Mouse (Mus musculus) ES-E14 (cell line): Measurements from ENCODE around the gene Thap12.

Source experiments
- CHD2 ChIP-seq: IDR thresholded peaks from 2 replicates; pipeline ENCODE4 v1.6.1; 2014; ENCODE audit warnings: mild to moderate bottlenecking, low read depth, low read length, inconsistent platforms
- HCFC1 ChIP-seq: IDR thresholded peaks from 2 replicates; pipeline ENCODE4 v1.6.1; 2012; ENCODE audit warnings: low read length, inconsistent platforms, borderline replicate concordance; ENCODE audit not compliant: insufficient read depth
- MAFK ChIP-seq: IDR thresholded peaks from 2 replicates; pipeline ENCODE4 v1.6.1; 2014; ENCODE audit warnings: mild to moderate bottlenecking, low read depth, low read length, inconsistent platforms; ENCODE audit not compliant: insufficient read depth
- ZC3H11A ChIP-seq: IDR thresholded peaks from 2 replicates; pipeline ENCODE4 v1.6.1; 2012; ENCODE audit warnings: low read depth, mild to moderate bottlenecking, inconsistent platforms, low read length, borderline replicate concordance
- ZNF384 ChIP-seq: IDR thresholded peaks from 2 replicates; pipeline ENCODE4 v1.6.1; 2012; ENCODE audit warnings: low read depth, low read length, inconsistent platforms

DNA sequence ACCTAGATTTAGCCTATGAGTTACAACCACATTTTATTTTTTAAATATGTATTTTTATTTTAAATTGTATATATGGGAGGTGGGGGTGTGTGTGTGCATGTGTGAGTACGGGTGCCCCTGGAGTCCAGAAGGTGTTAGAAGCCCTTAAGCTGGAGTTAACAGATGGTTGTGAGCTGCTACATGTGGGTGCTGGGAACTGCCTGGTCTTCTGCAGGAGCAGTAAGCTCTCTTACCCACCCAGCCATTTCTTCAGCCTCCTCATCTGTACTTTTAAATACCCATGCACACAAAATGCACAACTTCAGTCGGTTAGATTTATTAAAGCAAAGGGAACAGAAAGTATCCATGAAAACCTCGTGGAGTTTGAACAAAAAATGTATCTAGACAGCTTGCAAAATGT, 16.9 kb downstream of the Thap12 start:
- TF ChIP-seq ZNF384, result no peak
- no peak for TF ChIP-seq CHD2
- no peak for TF ChIP-seq HCFC1
- no peak for TF ChIP-seq ZC3H11A
- no peak for TF ChIP-seq MAFK
